Mouse (Mus musculus) bone marrow macrophage, adult 2 months (primary cell): ENCODE measurements at regions not wholly inside any gene's neighbourhood (a gene's known extent, or its start where the extent isn't known, plus 50 kb on each side); places are given as distances from the start of the nearest gene placed in this dataset.

Experiments
- CTCF ChIP-seq: IDR thresholded peaks from 2 replicates; pipeline ENCODE4 v1.5.1; 2012; ENCODE audit warnings: low read depth, mild to moderate bottlenecking, low read length, moderate library complexity
- POLR2A ChIP-seq: IDR thresholded peaks from 2 replicates; pipeline ENCODE4 v1.6.1; 2012; ENCODE audit warnings: mild to moderate bottlenecking, low read depth, low read length, borderline replicate concordance

- TF ChIP-seq CTCF (no peak), POLR2A (no peak)
Observed at GRCm38 (mm10) chr15:96754079-96754478, 54.5 kb upstream of the Slc38a2 start.
